Mouse (Mus musculus): ENCODE results near the gene Gm9999. TPM values are rescaled to one million over a fixed set of nuclear protein-coding genes. Genes with fewer than 3 reads are reported as not detected.
A peak's percentile ranks its signal among the peaks of the same experiment; 100 is the strongest.

The Gm9999 gene
- polyA plus RNA-seq, 1 experiment from 2014 or later, result not detected

DNA sequence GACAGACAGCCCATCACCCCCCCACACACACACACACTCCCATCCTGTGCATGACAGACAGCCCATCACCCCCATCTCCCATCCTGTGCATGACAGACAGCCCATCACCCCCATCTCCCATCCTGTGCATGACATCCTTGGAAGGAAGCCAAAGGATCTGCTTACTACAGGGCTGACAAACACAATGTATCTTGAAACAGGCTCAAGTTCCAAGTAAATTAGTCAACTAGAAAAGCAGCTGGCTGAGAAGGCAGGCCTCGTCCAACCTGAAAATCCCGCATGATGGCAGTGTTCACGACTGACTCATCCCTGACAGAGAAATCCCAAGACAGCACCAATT lies 17.2 kb downstream of the Gm9999 start:
- no peak overlapping the region for H3K27ac ChIP-seq (replicated peaks)
- H3K27me3 ChIP-seq (replicated peaks), result no peaks in the 10 kb centered on the region
- H3K4me3 ChIP-seq (replicated peaks), result no peak overlapping the region
- WGBS, result 36% methylated on average over 3 of the region's 3 CpGs
- peaks cover 34% of the 10 kb centered on the region for H3K36me3 ChIP-seq
- peaks cover 42% of the 10 kb centered on the region for H3K4me1 ChIP-seq
- H3K9me3 ChIP-seq (replicated peaks), result no peaks in the 10 kb centered on the region
- H3K9ac ChIP-seq (replicated peaks), result peak overlapping the region; percentile 7; the same call in 1 of the 2 replicates
- peak; percentile 40; the same call in 1 of the 2 replicates for ATAC-seq (ENCODE audit: low FRiP score)
- no peak overlapping the region for H3K4me2 ChIP-seq

DNA sequence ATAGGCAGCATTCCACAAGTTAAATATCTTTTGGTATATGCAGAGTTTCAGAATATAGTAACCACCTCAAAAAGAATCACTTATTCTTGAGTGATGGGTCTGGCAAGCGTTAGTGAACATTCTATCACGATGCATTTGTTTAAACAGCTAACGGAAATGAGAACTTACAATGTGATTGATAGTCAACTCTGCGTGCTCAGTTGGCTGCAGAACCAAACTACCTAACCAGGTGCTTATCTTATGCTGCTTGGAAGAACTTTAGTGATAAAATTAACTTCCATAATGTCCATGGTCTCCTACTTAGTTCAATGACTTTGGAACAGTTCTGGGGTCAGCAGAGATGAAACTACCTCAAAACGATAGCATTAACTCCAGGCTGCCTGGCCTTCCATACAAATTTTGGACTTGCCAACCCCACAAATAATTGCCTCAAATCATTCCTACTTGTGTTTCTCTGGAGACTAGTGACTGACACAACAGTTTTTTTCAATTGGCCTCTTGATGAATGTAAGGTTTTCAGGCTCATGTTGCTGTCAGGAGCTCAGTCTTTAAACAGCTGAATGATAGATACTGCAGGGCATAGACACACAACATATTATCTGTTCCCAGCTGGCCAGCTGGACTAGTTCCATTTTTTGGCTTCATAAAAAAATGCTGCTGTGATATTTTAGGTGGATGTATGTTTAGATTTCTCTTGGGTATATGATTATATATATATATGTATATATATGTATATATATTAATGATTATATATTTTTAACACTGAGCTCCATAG lies 17.9 kb downstream of the Gm9999 start:
- Histone ChIP-seq H3K4me3 (replicated peaks) (no peak overlapping the region), H3K36me3 (peaks cover 28% of the 10 kb centered on the region), H3K9ac (replicated peaks) (no peak overlapping the region), H3K9me3 (replicated peaks) (no peaks in the 10 kb centered on the region), H3K4me2 (no peak overlapping the region), H3K27me3 (replicated peaks) (no peaks in the 10 kb centered on the region), H3K27ac (replicated peaks) (no peak overlapping the region), H3K4me1 (peaks cover 43% of the 10 kb centered on the region)
- no peak for ATAC-seq (ENCODE audit: low FRiP score)
- 70% methylated on average over 5 of the region's 5 CpGs for WGBS

DNA sequence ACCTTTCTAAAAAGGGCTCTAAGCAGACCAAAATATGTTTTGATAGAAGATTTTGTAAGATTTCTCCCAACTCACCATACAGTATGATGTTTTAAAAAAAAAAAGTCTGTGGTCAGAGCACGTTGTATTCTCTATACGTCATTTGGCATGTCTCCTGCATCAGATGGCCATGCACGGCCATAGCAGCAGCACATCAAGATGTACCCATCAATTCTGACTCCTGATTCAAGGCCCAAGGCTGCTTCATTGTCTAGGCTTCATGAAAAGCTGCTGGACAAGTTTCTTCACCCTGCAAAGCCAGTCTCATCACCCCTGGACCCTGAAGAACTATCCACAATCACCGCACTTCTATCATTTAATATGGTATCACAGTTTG lies 18.5 kb downstream of the Gm9999 start:
- H3K9ac ChIP-seq (replicated peaks), result no peak overlapping the region
- H3K4me3 ChIP-seq (replicated peaks), result no peak overlapping the region
- no peak overlapping the region for H3K4me2 ChIP-seq
- no peak for ATAC-seq (ENCODE audit: low FRiP score)
- WGBS, result 66% methylated on average over 4 of the region's 4 CpGs
- no peaks in the 10 kb centered on the region for H3K9me3 ChIP-seq (replicated peaks)
- peaks cover 48% of the 10 kb centered on the region for H3K4me1 ChIP-seq
- H3K27me3 ChIP-seq (replicated peaks), result no peaks in the 10 kb centered on the region
- peaks cover 26% of the 10 kb centered on the region for H3K36me3 ChIP-seq
- no peak overlapping the region for H3K27ac ChIP-seq (replicated peaks)

DNA sequence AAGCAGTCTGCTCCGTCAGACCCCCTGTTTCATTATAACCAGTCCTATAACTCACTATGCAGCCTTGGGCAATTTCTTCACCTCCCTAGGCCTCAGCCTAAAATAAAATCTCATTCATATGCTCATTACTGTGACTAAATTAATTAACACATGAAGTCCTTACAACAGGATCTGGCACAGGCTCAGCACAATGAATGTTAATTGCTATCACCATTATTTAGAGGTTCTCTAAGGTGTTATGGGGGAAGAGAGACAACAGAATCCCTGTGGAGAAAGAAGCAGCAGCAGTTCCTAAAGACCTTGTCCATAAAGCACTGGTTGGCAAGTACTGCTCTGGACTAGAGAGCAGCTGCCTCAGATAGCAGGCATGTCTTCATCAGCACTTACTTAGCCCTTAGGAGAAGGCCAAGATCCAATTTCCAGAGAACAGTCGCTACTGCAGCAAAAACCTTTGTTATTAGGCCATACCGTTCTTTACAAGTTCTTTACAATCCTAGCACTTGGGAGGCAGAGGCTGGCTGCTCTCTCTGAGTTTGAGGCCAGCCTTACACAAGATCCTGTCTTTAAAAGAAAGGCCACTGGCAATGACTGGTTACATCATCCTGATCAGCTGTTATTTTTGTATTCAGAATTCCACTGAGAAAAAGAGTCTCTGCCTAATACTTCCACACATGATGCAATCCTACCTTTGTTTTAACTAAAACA lies 20.2 kb downstream of the Gm9999 start:
- H3K9me3 ChIP-seq (replicated peaks), result no peaks in the 10 kb centered on the region
- no peaks in the 10 kb centered on the region for H3K27me3 ChIP-seq (replicated peaks)
- H3K4me1 ChIP-seq, result peaks cover 55% of the 10 kb centered on the region
- ATAC-seq (ENCODE audit: low FRiP score), result no peak
- no peak overlapping the region for H3K4me2 ChIP-seq
- peaks cover 9% of the 10 kb centered on the region for H3K36me3 ChIP-seq
- 12% methylated on average over 3 of the region's 3 CpGs for WGBS
- peak overlapping the region; percentile 41; the same call in 1 of the 2 replicates for H3K27ac ChIP-seq (replicated peaks)
- H3K9ac ChIP-seq (replicated peaks), result no peak overlapping the region
- no peak overlapping the region for H3K4me3 ChIP-seq (replicated peaks)

DNA sequence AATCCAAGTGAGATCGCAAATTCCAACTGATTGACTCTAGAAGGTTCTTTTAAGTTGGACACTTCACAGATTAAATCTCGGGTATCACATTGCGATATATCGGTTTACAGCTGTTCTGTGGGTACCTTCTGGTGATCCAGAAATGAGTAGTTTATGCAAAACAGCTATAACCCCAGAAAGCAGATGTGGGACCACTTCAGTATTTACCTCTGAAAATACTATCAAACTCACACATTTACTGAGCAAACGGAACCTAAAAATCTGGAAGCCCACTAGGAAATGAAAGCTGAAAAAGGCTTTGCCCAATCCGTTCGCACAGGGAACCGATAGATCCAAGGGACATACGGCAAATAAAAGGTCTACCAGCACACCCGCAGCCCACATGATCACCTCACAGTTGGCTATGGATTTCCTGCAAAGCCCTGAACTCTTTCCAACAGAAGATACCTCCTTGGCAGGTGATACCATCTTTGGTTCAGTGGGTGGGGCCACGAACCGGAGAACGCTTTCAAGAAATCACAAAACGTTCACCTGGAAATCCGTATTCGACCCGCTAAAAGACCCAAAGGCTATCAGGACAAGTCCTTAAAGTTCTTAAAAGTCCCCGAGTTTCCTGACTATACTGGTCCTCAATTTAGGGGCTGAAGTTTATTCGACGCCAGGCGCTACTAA lies 23.9 kb downstream of the Gm9999 start:
- peak overlapping the region; percentile 89 for H3K27ac ChIP-seq (replicated peaks)
- H3K36me3 ChIP-seq, result no peaks in the 10 kb centered on the region

DNA sequence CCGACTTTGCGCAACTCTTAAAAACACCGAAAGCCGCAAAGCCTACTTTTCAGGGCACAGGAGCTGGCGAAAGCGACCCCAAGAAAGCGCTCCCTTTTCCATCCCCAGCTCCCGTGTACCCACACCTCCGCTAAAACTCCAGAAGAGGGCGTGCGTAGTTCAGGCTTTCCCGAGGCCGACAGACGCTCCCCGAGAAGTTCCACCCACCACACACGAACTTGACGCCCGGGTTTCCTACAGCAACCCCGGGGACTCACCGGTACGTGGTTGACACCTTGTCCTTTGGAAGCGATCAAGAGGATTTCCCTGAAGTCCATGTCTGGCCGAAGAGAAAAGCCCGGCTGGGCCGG lies 24.4 kb downstream of the Gm9999 start:
- H3K9me3 ChIP-seq (replicated peaks), result no peaks in the 10 kb centered on the region
- ATAC-seq (ENCODE audit: low FRiP score), result peak; percentile 60
- peak overlapping the region; percentile 87 for H3K4me2 ChIP-seq
- no peaks in the 10 kb centered on the region for H3K27me3 ChIP-seq (replicated peaks)
- under 1% methylated on average over 25 of the region's 25 CpGs for WGBS
- peak overlapping the region; percentile 76 for H3K4me3 ChIP-seq (replicated peaks)
- no peaks in the 10 kb centered on the region for H3K36me3 ChIP-seq
- H3K27ac ChIP-seq (replicated peaks), result peak overlapping the region; percentile 89
- peaks cover 54% of the 10 kb centered on the region for H3K4me1 ChIP-seq
- peak overlapping the region; percentile 72 for H3K9ac ChIP-seq (replicated peaks)

More for the DNA sequence above, 23.9 kb downstream of the Gm9999 start:
- Histone ChIP-seq H3K27me3 (replicated peaks) (no peaks in the 10 kb centered on the region), H3K4me1 (peaks cover 59% of the 10 kb centered on the region), H3K9me3 (replicated peaks) (no peaks in the 10 kb centered on the region), H3K4me2 (peak overlapping the region; percentile 87), H3K9ac (replicated peaks) (peak overlapping the region; percentile 72), H3K4me3 (replicated peaks) (peak overlapping the region; percentile 76)
- 25% methylated on average over 21 of the region's 21 CpGs for WGBS
- ATAC-seq (ENCODE audit: low FRiP score), result no peak

DNA sequence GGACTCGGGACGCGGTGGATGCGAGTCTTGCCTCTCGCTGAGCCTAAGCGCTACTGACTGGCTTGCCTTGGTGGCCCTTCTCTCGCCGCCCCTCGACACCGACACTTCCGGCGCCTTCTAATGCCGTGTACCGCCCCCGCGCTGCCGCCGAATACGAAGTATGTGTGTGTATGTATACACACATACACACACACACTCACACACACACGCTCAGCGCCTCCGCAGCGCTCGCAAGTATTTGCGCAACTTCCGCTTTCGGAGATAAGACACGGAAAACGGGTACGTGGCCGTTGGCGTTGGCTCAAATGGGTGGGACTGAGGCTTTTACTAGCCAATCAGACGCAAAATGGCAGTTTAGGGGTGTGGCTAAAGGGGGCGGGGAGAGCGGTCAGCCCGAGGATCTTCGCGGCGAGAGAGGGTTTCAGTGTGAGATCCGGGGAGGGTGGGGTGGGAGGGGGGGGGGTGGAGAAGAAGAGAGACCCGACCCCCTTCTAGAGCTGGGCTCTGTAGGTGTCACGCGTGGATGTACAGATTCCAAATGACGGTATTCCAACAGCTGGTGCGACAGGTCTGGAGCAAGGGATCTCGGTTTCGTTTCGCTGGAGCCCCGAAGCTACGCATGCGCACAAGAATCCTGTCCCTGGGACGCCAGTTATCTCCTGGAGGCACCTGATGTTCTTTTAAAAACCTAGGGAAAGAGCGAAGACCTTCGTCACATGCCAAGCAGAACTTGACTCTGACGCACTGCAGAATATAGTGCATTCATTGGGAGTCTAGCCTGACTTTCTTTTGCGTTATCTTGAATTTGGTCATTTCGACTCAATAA lies 25.0 kb downstream of the Gm9999 start, which contains the start of gene Spty2d1:
TSS of gene Spty2d1 (minus strand) at position 244 of the 826 bp plus-strand sequence.
- ATAC-seq (ENCODE audit: low FRiP score), result peak; percentile 95
- H3K36me3 ChIP-seq, result no peaks in the 10 kb centered on the region
- peak within 1 kb of the TSS; percentile 87 for H3K4me2 ChIP-seq
- H3K9me3 ChIP-seq (replicated peaks), result no peaks in the 10 kb centered on the region
- H3K27ac ChIP-seq (replicated peaks), result peak within 1 kb of the TSS; percentile 89
- H3K4me3 ChIP-seq (replicated peaks), result peak within 1 kb of the TSS; percentile 76
- 1% methylated on average over 57 of the region's 57 CpGs for WGBS
- no peaks in the 10 kb centered on the region for H3K27me3 ChIP-seq (replicated peaks)
- H3K4me1 ChIP-seq, result peaks cover 48% of the 10 kb centered on the region
- H3K9ac ChIP-seq (replicated peaks), result peak within 1 kb of the TSS; percentile 72

DNA sequence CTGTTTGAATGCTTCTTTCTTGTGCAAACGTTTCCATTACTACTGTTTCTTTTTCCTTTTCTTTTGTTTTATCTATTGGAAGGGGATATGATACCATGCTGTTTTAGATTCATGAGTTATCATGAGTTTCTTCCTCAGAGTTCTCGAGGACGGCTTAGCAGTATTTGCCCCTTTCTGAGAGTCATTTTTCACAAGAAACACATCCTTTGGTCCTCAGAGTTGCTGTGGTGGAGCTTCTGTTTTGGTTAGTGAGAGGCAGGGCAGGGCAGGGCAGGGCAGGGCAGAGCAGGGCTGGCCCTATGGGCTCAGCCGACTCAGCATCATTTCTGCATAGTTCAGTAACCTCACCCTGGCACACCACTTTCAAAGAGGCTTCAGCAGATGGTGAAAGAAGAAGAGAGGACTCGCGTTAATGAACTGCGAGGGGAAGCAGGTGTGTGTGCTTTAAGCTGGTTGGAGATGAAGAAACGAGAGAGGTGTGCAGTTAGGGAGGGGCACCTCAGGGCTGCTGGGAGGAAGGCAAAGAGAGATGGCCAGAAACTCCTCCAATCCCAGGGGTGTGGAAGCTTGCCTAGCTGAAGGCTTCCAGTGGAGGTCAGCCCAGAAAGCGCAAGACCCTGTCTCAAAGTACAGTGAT lies 29.9 kb downstream of the Gm9999 start:
- 57% methylated on average over 9 of the region's 9 CpGs for WGBS
- H3K9me3 ChIP-seq (replicated peaks), result no peaks in the 10 kb centered on the region
- no peaks in the 10 kb centered on the region for H3K27me3 ChIP-seq (replicated peaks)
- no peak overlapping the region for H3K4me3 ChIP-seq (replicated peaks)
- no peak overlapping the region for H3K27ac ChIP-seq (replicated peaks)
- ATAC-seq (ENCODE audit: low FRiP score), result no peak
- no peaks in the 10 kb centered on the region for H3K36me3 ChIP-seq
- no peak overlapping the region for H3K4me2 ChIP-seq
- peaks cover 31% of the 10 kb centered on the region for H3K4me1 ChIP-seq
- H3K9ac ChIP-seq (replicated peaks), result no peak overlapping the region

DNA sequence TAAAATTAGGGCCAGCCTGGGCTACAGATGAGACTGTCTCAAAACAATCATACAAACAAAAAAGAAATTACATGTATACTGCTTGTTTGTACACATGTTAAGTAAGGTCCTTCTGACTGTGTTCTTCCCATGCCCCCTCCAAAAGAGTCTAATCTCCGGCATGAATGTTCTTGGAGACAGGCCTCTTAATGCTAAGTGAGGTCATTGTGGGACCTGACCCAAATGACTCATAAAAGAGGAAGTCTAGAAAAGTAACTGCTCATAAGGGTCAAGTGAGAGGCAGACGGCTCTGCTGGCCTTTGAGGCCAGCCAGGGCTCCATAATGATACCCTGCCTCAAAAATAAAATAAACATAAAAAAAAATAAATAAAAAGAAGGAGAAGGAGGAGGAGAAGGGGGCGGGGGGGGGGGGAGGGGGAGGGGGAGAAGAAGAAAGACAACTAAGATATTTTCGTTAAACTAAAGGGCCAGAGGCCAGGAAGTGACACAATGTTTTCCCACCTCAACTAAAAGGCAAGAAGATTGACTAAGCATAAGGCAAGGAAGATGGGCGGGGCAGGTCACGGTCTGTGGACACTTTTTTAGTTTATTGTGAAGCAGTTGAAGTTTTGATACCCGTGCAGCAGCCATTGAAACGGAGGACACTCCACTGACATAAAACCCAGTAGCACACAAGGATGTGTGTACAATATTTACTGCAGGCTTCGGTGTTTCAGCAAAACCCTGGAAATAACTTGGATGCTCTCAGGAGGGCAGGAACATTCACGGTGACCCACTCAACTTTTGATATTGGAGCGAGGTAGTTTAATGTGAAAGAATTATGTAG lies 31.4 kb downstream of the Gm9999 start:
- H3K4me2 ChIP-seq, result no peak overlapping the region
- no peak for ATAC-seq (ENCODE audit: low FRiP score)
- H3K9me3 ChIP-seq (replicated peaks), result no peaks in the 10 kb centered on the region
- H3K4me1 ChIP-seq, result peaks cover 21% of the 10 kb centered on the region
- no peak overlapping the region for H3K4me3 ChIP-seq (replicated peaks)
- H3K27ac ChIP-seq (replicated peaks), result no peak overlapping the region
- no peaks in the 10 kb centered on the region for H3K27me3 ChIP-seq (replicated peaks)
- 50% methylated on average over 11 of the region's 11 CpGs for WGBS
- no peaks in the 10 kb centered on the region for H3K36me3 ChIP-seq
- H3K9ac ChIP-seq (replicated peaks), result no peak overlapping the region

DNA sequence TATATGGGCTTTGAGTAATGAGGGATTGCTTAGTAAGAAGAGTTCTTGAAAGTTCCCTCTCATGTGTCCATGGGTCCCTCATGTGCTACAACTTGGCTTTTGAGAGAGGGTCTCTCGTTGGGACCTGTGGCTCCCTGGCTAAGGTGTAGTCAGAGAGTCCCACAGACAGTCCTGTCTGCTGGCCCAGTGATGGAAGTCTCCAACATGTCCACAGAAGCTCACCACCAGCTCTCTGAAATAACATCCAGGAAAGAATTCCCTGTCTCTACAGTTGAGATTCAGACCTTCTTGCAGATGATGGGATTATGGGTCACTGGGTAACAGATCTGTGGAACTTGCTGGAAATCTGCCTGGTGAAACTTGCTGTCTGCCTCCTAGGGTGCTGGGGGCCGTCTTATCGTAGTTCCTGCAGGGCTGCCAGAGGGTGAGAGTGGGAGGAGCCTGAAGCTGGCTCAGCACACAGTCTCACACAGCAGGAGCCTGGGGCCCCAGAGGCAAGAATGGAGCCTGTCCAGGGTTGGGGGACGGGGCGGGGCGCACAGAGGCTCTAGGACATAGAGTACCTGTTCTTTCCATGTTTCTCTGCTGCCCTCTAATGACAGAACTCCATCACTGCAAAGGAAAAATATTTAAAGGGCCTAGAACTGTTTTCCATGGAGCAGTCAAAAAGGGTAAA lies 32.1 kb downstream of the Gm9999 start:
- ATAC-seq (ENCODE audit: low FRiP score), result peak; percentile 87
- WGBS, result 11% methylated on average over 6 of the region's 6 CpGs
- Histone ChIP-seq H3K27me3 (replicated peaks) (no peaks in the 10 kb centered on the region), H3K27ac (replicated peaks) (0 out of 2 replicates have a peak overlapping the region, but pooled peaks have one; percentile 37), H3K36me3 (no peaks in the 10 kb centered on the region), H3K4me1 (peaks cover 15% of the 10 kb centered on the region), H3K9ac (replicated peaks) (0 out of 2 replicates have a peak overlapping the region, but pooled peaks have one; percentile 28), H3K4me3 (replicated peaks) (peak overlapping the region; percentile 18), H3K4me2 (peak overlapping the region; percentile 56), H3K9me3 (replicated peaks) (no peaks in the 10 kb centered on the region)
